Mouse (Mus musculus) lung, postnatal 10 days (tissue): ENCODE results near the gene Bach2.
A peak's percentile ranks its signal among the peaks of the same experiment; 100 is the strongest.

Experiments used
- DNase-seq: peaks from one replicate; pipeline ENCODE4 v3.0.0; 2021

Bach2 gene

DNA sequence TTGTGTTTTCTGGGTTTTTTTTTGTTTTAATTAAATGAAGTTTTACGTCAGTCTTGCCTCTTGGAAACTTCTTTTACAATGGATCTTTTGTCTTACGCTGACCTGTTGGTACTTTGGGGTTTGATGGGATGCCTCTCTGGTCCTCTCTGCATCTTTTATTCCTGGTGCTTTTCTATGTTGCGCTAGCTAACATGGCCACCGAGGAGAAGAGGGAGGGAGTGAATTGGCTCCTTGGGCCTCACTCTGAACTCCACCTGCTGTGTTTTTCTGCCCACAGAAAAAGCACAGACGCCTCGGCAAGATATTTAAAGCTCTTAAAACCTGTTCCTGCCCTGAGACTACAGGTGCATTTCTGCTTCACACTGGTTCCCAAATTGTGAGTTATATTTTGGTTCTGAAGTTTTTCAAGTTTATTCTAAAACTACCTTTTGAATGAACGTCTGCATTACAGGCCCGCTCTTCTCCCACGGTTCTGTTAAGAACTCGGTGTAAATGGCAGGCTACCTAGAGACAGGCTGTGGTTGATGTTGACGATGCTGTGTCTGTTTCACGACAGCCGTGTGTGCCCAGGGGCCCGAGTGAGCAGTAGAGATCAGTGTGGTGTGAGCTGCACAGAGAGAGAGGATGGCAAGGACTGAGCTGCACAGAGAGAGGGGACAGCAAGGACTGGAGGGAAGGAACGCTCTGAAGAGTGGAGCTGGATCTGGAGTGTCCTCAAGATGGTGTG is 13.5 kb downstream of the Bach2 start:
- no peak for DNase-seq

DNA sequence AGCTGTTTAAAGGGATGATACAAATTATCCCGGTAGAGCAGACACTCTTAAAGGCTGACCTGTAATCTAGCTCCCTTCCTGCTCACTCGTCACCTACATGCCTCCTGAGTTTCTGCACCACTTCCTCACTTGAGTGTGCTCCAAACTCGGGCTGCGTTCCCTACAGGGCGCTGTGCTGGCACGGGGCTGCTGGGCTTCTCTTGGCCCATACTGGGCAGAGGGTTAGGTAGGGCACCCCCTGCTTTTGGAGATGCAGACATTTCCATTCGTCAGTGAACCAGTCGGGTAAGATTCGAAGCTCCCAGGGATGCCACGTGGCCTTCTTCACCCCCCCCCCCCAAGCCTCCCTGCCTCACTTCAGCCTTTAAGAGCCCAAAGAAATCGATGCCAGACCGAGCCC is 19.1 kb downstream of the Bach2 start:
- DNase-seq = no peak

DNA sequence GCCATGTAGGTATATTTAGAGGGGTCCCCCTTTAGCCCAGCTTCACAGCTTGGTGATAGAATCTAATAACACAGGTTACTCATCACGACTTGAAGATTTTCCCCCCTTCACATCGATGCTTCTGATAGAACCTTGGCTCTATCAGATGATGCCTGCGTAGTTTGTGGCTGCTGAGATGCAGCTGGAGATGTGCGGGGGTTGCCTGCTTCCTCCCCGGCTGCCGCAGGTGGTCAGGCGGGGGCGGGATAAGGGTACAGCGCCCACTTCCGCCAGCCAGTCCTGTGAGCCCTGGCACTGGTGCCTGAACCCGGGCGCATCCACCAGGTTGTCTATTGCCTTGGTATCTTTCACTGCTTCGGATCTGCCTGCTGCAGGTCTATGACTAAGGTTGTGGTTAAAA is 19.5 kb downstream of the Bach2 start:
- no peak for DNase-seq

GRCm38 (mm10) chr4:32258596-32258995 is 20.0 kb downstream of the Bach2 start:
- no peak for DNase-seq

DNA sequence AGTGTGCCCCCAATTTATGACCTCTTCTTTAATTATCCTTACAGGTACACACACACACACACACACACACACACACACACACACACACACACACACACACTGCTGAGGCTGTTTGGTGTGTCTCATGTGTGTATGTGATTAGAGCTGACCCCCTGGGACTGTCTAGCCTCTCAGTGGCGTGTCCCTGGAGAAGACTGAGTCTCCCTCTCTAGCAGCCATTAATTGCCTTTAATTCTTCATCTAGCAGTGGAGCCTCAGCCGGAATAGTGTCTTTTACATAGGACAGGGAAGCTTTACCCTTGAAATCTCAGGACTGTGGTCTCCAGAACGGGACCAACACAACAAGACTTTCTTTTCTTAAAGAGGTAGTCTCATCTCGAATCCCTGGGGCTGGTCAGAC is 22.3 kb downstream of the Bach2 start:
- DNase-seq = no peak

DNA sequence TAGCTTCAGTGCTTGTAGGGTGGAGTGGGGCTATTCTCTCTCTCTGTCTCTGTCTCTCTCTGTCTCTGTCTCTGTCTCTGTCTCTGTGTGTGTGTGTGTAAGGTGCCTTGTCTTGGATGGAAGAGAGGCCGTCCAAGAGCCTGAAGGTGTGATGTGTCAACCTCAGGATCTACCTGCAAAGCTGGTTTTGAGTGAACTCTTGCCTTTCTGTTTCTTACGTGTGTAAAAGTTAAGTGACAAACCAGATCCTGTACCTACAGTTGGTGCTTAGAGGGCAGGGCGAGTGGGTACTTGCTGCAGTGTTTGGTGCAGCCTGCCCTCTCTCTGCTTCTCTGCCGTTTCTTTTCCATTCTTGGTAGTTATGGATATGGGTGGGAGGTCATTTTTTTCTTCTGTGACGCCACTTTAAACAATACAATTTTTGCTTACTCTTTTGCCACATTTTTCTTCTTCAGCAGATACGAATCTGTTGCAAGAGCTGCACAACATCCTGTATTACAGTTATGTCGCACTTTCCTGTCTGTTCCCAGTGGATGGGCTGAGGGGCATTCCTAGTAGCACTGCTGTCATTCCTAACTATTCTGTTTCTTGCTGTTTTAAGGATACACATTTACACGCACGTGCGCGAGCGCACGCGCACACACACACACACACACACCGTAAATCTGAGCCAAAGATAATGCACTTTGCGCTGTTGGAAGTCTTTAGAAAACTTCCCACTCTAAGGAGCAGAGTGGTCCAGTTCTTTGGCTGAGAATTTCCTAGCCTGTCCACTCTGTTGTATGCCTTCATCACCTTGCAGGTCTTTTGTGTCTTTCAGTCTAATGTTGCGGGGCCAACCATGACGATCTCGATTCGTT is 24.5 kb downstream of the Bach2 start:
- no peak for DNase-seq

- DNase-seq = no peak
Observed at GRCm38 (mm10) chr4:32263685-32264038, 25.1 kb downstream of the Bach2 start.

- peak; percentile 55 for DNase-seq
Observed at GRCm38 (mm10) chr4:32264892-32265291, 26.3 kb downstream of the Bach2 start.

GRCm38 (mm10) chr4:32266731-32267130 is 28.1 kb downstream of the Bach2 start:
- no peak for DNase-seq

DNA sequence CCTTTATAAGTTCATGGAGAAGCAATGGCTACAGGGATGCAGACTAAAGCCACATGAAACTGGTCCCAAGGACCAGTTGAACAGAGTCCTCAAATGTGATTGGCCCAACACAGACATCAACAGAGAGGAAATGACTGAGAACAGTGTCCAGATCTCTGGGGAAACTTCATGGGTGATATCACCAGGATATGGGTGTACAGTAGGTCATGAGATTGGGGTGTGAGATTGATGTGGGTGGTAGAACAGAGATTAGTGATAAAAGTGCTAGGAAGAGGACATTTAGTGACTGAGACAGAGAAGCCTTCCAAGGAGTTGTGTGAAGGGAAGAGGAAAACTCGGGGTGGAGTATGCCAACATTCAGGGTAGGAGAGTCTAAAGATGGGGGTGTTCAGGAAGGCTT is 29.4 kb downstream of the Bach2 start:
- DNase-seq = no peak

GRCm38 (mm10) chr4:32272398-32272797 is 33.8 kb downstream of the Bach2 start:
- DNase-seq = no peak

DNA sequence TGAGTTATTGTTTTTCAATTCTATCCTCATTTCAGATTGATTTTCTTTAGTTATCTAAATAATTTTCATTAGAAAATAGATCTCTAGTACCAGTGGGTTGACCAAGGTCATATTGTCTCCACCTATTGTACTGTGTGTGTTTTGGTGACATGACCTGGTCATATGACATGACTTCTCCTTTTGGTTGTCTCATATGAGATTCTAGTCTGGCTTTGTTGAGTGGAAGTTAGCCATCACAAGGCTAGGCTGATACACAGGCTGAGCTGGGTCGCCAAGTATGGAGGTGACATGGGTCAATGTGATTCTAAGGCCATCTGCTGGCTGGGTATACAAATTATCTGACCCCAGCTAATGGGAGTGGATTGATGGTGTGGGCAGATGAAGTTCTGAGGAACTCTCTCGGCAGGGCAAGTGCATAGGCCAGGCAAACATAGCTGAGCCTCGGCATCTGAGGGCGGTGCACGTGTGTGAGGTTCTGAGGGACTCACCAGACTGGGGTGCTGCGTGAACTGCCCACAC is 36.2 kb downstream of the Bach2 start:
- DNase-seq = no peak

GRCm38 (mm10) chr4:32279842-32280241 is 41.2 kb downstream of the Bach2 start:
- DNase-seq = no peak

- peak; percentile 38 for DNase-seq
Observed at GRCm38 (mm10) chr4:32280401-32280800, 41.8 kb downstream of the Bach2 start.

- DNase-seq = no peak
Observed at GRCm38 (mm10) chr4:32281306-32281705, 42.7 kb downstream of the Bach2 start.

DNA sequence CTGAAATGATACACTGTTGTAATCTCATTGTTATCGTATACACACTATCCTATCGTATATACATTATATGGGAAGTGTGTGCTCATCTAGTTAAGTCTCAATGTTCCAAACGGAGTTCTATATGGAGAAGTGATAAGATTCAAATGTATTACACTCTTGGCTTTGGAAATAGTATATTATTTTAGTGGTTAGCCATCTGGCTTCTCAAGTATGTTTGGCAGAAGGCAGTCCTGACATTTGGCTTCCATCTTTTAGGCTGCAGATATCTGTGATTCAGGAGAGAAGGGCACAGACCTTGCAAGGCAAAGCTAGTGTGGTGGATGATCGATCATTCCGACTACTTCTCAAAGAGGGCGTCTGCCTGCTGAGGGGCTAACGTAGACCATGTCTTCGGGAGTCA is 47.8 kb downstream of the Bach2 start:
- no peak for DNase-seq

GRCm38 (mm10) chr4:32288036-32288860 is 49.6 kb downstream of the Bach2 start:
- peak; percentile 72 for DNase-seq

DNA sequence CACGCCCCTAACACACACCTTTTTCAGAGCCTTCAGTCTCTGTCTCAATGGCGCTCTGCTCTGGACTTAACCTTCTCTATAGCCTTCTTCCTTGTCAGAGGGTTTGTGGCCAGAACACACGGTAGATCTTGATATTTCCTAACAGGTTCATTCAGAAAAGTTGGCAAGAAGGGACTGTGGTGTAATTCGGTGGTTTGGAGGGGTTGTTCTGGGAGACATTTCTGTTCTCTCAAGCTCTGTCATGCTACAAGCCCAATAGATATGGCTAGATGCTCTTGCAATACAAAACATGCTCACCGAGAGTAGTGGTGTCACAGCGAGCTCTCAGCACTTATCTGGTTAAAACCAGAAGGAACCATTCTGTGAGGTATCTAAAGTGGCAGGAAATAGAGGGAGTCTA is 51.2 kb downstream of the Bach2 start:
- DNase-seq = no peak

- DNase-seq = peak; percentile 31
Observed at GRCm38 (mm10) chr4:32291406-32291805, 52.8 kb downstream of the Bach2 start.

- DNase-seq = no peak
Observed at GRCm38 (mm10) chr4:32293686-32294265, 55.2 kb downstream of the Bach2 start.

GRCm38 (mm10) chr4:32297071-32297671 is 58.6 kb downstream of the Bach2 start:
- DNase-seq = no peak

DNA sequence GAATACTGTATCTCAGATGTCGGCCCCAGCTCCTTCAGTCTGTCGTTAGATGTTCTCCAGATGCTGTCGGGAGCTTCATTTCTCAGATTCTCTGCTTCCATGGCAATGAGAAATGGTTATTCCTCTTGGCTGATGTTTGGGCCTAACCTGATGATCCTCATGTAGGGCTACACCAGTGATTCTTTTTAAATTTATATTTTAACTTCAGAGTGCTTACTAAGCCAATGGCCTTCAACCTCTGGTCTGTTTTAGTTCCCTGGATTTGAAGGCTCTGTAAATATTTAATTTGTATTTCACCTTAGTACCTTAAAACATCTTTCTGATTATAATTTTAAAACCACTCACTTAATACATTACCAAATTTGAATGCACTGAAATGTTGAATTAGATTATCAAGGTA is 60.6 kb downstream of the Bach2 start:
- no peak for DNase-seq
